Mouse (Mus musculus): ENCODE measurements around the gene Lrp11. TPM values are rescaled to one million over a fixed set of nuclear protein-coding genes. Genes with fewer than 3 reads are reported as not detected.
"Not testable (repeated sequence)": the region's sequence is repeated elsewhere in the genome, so short reads cannot be mapped to it uniquely, and the experiment has no call there.

Lrp11 gene
- 10 to 100 TPM; 21.8 to 22.1 TPM for total RNA-seq (2021)
- long read RNA-seq, experiment 1, transcript Lrp11-201 (7 exons, 3,386 nt): major isoform, 36 of 47 reads
- long read RNA-seq, experiment 1, partial matches to known transcripts: 0 of 47 reads
- long read RNA-seq, experiment 1, other reads (novel, unspliced or antisense): 7 of 47 reads
- long read RNA-seq, experiment 2, transcript Lrp11-201 (7 exons, 3,386 nt): major isoform, 103 of 123 reads
- long read RNA-seq, experiment 2, partial matches to known transcripts: 2 of 123 reads
- long read RNA-seq, experiment 2, other reads (novel, unspliced or antisense): 15 of 123 reads

DNA sequence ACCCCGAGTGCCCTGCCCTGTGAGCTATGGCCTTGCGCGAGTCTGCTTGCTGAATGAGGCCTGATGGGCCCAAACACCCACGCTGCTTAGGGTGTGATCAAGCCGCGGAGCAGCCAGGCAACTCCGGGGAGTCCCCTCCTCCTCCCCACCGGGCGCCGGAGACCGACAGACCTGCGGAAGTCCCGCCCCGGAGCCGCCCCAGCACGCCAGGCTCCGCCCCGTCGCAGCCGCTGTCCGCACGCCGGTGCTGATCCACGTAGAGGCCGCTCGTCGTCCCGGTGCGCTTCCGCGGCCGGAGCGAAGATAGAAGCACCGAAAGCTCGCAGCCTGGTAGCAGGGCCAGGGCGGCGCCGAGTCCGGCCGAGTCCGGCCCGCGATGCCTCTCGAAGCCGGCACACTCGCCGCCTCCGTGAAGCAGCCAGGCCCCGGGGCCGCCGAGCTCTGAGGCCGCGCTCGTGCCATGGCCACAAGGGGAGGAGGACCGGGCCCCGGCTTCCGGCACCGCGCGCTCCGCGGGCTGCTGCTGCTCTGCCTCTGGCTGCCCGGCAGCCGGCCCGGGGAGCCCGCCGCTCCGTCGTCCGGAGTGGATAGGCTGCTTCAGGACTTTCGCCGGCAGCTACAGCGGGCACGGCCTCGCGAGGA lies at the start of gene Lrp11:
Gene Lrp11 (plus strand): TSS at position 209 of the 642 bp plus-strand sequence.
- peak; percentile 96 to 97 for DNase-seq (ENCODE audit: low spot score in 2 of 2)

DNA sequence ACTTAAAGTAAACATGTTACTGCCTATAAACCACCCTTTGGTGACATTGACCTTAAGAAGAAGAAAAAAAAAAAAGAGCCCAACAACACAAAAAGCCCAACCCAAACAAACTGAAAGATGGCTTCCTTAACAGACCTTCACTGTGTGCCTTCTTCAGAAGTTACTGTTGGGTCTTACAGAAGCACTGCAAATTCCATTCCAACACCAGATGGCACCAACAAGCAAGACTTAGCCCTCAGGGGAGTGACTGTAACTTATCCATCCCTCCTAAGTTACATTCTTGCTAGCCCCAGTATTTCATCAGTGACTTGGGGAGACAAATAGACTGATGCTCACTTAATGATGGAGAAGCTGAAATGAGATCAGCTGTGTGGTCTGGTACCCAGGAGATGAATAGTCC lies 11.6 kb upstream of the Lrp11 start:
- peak in 1 of 2 experiments; percentile 15 for DNase-seq (ENCODE audit: low spot score in 2 of 2)

DNA sequence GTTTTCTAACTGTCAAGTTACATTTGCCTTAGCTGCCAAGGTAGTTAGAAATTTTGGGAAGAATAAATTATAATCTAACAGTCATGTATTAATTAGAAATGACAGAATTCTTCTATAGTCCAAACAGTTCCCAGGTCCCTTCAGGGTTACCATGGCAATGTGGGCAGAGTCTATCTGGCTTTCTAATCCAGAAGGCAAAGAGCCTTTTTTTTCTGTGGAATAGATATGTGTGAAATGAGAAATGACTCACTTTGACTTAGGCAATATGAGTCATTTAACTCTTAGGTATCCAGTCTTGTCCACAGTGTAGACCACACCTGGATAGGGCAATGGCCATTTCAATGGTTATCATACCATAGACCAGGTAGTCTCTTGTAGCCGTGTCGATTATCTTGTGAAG lies 8.2 kb upstream of the Lrp11 start:
- no peak for DNase-seq (ENCODE audit: low spot score in 2 of 2)

DNA sequence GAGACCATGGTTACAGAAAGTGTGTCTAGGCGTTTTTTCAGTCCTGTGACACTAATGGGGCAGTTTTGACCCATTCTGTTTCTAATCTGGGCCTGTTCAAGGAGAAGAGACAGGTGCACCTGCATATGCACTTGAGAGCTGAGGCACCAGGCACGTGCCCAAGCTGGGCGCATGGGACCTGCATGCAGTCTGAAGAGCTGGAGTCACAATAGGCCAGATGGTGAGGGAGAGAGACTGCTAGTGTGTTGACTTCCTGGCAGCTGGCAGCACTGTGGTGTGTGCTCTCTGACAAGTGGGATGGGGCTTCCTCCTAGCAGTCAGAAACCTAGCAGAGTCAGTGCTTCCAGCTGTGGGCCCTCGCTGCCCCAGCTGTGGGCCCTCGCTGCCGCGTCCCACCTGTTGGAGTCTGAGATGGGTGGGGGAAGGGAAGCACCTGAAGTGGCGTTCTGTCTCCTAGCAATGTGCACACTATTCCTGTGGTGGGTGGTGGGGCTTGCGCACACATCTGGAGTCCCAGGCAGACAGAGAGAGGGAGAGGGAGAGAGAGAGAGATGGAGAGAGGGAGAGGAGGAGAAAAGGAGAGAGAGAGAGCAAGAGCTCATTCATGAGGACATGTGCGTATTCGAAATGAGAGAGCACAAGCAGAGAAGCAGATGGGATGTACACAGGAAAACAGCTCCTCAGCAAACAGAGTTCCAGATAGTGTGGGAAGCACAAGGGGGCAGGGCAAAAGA lies 7.3 kb upstream of the Lrp11 start:
- no peak for DNase-seq (ENCODE audit: low spot score in 2 of 2)

DNA sequence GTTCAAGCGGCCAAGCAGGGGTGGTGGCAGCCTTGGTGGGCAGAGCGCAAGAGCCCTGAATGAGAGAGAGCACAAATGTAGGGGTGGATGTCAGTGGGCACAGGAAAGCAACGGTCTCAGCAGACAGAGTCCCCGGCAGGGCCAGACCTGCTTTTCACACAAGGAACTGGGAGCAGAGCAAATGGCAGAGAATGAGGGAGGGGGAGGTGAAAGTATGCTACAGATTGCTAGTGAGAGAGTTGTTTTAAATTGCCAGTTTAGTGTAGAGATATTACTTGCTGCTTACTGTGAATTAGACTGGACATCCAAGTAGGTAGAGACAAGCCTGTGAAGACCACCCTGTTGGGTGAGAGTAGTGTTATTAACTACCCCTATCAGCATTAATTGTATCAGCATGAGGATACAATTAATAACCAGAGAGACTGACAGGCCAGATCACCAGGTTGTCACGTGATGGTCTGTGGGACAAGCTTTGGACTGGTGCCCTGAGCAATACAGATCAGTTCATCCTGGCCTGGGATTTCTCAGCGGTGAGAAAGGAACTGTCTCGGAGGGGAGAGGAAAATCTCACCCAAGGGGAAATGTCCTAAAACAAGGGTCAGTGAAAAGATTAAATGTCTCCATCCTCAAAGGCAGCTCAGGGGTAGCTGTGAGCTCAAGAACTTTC lies 6.6 kb upstream of the Lrp11 start:
- DNase-seq (ENCODE audit: low spot score in 2 of 2): no peak

DNA sequence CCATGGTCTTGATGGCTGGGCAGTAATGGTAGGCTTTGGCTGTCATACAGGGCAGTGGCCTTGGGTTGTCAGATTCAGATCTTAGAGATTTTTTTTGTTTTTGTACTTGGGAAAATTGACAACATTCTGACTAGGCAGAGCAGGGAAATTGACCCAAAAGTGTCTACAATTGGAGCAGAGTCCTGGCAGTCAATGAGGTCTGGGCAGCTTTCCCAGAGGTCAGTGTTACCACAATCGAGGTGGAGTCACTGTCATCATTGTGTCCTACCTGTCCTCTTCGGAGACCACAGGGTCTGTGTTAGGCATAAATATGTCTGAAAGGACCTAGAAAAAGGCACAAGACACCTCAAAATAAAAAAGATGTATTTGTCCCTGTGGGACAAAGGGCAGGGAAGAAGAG lies 2.8 kb upstream of the Lrp11 start:
- no peak for DNase-seq (ENCODE audit: low spot score in 2 of 2)

DNA sequence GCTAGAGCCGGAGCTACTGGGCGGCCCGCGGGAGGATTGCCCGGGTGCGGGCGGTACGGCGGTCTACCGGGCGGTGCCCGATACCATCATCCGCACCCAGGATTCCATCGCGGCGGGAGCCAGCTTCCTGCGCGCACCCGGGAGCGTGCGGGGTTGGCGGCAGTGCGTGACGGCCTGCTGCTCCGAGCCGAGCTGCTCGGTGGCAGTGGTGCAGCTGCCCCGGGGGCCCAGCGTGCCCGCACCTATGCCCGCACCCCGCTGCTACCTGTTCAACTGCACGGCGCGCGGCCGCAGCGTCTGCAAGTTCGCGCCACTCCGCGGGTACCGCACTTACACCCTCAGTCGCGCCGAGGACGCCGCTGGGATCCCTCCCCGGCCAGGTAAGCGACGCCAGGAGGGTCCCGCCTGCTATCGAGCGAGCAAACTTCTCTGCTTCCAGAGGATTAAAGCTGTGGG lies 662 bp downstream of the Lrp11 start:
- DNase-seq (ENCODE audit: low spot score in 2 of 2): no peak

DNA sequence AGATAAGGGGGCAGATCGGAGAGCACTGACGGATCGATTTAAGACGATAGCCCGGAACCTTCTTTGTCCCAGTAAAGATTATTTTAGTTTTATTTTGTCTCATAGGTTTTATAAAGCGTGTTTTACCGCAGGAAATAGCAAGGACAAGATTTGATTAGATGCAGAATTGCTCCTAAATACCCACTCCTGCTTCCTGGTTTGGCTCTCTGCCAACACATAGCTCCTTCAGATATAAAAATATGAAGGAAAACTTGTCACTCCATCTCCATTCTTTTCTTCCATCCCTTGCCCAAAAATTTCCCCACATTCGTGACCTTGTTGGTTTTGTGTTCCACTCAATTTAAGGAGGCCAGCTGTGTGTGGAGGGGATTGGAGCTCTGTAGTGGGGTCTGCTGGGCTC lies 1.2 kb downstream of the Lrp11 start:
- DNase-seq (ENCODE audit: low spot score in 2 of 2): no peak

DNA sequence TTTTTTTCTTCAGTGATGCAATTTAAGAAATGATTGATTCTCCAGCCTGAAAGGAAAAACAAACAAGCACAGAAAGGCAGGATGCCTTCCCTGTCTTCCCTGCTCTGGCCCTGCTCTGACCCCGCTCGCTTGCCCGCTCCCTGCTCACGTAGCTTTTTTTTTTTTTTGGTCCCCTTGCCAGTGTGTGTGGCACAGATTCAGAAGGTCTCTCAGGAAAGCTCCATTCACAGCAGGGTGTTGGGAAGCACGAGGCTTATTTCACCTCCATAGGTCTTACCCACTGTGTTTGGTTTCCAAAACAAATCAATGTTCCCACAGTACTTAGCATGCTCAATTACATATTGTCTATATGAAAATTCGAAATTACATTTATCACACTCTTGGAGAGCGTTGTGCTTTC lies 5.2 kb downstream of the Lrp11 start:
- no peak for DNase-seq (ENCODE audit: low spot score in 2 of 2)

DNA sequence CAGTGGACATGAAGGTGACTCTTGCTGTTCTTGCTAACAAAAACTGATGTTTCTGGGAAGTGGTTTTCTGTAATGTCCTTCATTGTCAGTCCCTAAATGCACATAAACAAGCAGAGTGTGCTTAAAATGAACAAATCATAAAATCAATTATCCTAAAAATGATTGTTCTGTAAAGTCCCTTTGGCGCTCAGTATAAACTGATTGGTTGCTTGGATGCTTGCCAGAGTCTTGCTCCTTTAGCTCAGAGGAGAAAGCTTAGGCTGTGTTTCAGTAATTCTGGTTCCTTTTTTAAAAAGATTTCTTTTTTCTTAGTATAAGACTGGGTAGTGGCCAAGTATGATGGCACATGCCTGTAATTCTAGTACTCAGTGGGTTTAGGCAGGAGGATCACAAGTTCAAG lies 6.7 kb downstream of the Lrp11 start:
- no peak for DNase-seq (ENCODE audit: low spot score in 2 of 2)

DNA sequence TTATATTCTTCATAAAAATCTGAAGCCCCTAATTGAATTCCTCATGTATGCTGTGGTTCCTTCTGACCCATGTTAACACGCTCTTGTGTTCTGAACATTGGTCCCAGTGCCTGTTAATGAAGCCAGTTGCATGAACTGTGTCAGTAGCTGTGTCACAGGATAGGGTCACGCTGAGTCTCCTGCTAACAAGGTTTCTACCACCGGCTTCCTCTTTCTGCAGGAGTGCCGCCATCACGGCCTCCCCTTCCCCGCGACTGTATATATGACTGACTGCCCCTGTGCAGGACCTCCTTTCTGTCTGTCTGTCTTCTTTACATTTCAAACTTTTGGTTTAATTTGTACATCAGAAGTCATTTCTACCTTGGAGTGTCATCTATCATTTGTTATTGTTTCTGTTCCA lies 8.6 kb downstream of the Lrp11 start:
- DNase-seq (ENCODE audit: low spot score in 2 of 2): no peak

DNA sequence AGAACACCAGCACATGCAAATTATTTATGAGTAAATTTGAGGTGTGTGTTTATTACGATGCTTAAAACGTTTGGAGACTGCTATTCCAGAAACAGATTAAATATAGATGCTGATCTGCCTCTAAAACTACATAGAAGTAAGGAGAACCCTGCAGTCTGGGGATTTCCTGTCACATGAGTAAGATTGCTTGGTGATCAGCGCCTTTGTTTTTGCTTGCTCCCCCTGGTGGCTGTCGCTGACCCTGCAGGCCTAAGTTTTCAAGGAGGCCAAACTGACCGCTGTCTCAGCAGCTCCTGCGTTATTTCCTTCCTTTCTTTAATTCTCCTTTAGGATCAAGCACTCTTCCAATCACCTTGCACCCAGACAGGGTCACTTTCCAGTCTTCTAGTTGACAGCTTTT lies 11.0 kb downstream of the Lrp11 start:
- peak; percentile 74 to 81 for DNase-seq (ENCODE audit: low spot score in 2 of 2)

DNA sequence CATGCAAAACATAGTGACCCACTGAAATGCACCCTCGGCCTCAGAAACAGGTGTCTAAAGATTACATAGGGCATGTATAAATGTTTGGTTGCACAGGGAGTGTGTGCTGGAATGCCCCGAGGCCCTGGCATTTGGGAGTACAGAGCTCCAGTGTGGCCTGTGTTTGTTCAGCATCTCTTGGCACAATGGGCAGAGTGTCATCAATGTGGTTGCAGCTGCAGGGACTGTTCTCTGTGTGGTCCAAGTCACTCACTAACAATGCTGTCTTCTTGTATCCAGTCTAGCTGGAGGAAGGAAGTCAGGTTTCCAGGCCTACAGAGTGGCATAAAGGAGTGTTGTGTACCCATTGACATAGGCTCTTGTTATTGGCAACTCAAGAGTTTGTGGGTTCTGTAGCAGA lies 15.6 kb downstream of the Lrp11 start:
- no peak for DNase-seq (ENCODE audit: low spot score in 2 of 2)

DNA sequence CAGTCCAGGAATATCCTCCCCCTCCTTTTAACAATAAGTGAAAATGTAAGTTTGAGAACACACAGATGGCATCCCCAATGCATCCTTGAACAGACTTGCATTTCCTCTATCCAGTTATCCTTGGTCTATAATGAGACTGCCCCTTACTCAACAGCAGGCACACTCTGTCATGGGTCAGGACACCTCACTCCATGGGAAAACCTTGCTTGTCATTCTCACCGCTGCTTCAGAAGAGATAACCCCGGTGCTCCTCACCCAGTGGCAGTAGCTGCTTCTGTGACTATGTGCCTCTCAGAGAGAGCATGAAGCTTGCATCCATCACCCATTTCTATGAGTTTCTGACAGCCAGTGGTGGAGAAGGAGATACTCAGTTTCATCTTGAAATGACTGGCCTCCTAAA lies 16.8 kb downstream of the Lrp11 start:
- DNase-seq (ENCODE audit: low spot score in 2 of 2): no peak

DNA sequence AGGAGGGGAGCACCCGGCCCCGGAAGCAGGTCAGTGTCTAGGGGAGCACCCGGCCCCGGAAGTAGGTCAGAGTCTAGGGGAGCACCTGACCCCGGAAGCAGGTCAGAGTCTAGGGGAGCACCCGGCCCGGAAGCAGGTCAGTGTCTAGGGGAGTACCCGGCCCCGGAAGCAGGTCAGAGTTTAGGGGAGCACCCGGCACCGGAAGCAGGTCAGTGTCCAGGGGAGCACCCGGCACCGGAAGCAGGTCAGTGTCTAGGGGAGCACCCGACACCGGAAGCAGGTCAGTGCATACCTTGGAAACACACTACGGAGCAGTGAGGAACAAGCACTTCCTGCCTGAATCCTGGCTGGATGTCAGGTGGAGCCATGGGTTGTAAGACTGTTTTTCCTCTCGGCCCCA lies 19.0 kb downstream of the Lrp11 start:
- DNase-seq (ENCODE audit: low spot score in 2 of 2): no peak

DNA sequence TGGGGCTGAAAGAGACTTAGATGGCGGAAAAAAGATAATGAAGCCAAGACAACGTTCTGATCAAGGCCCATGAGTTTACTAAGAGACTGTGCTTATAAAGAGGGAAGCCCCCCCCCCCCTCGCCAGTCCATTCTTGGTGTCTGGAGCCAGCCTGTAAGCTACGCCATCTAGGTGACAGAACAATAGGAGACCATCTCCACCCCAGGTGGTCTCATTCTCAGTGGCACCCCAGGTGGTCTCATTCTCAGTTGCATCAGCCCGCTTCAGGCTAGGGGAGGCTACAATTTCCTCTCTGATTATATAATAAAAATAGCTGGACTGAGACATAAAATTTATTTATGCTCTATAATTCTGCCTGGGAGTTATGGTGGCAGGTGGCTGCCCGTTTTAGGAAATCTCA lies 22.0 kb downstream of the Lrp11 start:
- no peak for DNase-seq (ENCODE audit: low spot score in 2 of 2)

DNA sequence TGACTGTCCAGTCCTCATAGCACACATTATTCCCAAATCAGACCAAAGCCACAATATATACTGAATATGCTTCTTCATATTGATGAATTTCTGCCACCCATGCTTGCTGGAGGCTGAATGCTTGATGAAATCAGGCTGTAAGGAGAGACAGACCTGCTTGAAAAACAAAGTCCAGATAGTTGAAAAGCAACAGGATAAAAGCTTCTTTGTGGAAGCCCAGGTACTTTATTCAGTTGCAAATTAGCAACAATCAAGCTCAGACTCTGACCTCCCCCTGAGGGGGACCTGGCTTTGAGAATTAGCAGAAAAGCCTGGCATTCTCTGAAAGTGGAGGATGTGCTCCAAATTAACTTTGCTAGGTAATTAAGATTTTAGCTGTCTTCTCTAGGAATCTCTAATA lies 22.6 kb downstream of the Lrp11 start:
- DNase-seq (ENCODE audit: low spot score in 2 of 2): not testable (repeated sequence)

DNA sequence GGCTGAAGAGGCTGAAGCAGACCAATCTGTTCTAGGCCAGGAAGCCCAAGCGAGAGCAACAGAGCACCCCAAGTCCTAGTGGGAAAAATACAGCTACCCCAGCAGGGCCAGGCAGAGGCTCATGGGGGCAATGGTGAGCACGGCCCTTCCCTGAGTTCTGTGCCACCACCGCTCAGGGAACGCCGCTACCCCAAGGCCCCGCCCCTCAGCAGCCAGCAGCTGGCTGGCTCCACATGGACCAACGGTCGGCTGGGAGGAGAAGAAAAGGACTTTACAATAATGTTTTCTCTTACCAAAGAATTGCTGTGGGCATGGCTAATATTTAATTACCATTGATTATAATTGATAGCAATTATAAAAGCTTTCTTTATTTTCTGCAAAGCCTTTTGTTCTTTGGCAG lies 25.2 kb downstream of the Lrp11 start:
- DNase-seq (ENCODE audit: low spot score in 2 of 2): no peak

DNA sequence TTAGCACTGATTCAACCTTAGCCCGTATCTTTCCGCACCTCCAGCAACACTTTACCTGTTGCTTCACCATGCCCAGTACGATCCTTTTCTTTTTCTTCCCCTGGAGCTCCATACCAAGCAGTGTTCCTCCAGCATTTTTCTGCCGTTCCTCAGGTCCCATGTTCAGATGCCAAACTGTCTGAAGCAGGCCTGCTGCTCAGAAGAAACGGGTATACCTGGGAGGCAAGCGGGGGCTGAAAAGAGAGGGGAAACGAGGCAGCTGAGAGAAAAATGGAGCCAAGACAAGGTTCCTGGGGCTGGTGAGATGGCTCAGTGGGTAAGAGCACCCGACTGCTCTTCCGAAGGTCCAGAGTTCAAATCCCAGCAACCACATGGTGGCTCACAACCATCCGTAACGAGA lies 27.5 kb downstream of the Lrp11 start:
- not testable (repeated sequence) for DNase-seq (ENCODE audit: low spot score in 2 of 2)

DNA sequence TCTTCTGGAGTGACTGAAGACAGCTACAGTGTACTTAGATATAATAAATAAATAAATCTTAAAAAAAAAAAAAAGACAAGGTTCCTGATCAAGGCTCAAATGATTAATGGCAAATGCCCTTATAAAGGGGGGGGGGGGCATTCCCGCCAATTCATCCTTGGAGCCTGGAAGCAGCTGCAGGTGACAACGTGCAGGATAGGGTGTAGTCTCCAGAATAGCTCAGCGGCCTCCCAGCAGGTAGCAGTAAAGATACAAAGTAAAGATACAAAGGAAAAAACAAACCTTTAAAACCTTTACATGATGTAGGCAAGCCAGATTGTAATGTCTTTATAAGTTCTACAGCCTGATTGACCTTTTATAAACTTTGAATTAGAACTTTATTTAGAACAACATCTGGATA lies 28.0 kb downstream of the Lrp11 start:
- DNase-seq (ENCODE audit: low spot score in 2 of 2): not testable (repeated sequence)

DNA sequence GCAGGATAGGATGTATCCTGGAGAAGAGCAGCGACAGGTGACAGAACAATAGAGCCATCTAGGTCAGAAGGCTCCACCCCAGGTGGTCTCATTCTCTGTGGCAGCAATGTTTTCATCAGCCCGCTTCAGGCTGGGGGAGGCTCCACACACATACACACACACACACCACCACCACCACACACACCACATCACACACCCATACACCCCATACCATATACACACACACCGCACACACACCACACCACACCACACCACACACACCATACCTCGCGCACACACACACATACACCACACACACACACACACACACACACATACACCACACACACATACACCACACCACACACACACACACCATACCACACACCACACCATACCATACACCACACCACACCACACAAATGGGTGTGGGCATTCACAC lies 30.2 kb downstream of the Lrp11 start:
- no peak for DNase-seq (ENCODE audit: low spot score in 2 of 2)

DNA sequence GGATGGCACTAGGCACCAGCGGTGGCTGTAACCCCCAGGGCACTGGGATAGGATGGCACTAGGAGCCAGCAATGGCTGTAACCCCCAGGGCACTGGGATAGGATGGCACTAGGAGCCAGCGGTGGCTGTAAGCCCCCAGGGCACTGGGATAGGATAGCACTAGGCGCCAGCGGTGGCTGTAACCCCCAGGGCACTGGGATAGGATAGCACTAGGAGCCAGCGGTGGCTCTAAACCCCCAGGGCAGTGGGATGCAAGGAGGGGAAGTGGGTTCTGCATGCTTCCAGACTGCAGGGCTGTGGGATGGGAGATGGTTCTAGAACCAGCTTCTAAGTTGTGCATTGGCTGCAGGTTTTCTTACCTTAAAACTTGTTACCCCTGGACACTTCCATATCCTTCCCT lies 31.1 kb downstream of the Lrp11 start:
- no peak for DNase-seq (ENCODE audit: low spot score in 2 of 2)

All from adrenal gland, adult 18-20 months (tissue).